Mouse (Mus musculus): ENCODE measurements at regions not wholly inside any gene's neighbourhood (a gene's known extent, or its start where the extent isn't known, plus 50 kb on each side); places are given as distances from the start of the nearest gene placed in this dataset.

DNA sequence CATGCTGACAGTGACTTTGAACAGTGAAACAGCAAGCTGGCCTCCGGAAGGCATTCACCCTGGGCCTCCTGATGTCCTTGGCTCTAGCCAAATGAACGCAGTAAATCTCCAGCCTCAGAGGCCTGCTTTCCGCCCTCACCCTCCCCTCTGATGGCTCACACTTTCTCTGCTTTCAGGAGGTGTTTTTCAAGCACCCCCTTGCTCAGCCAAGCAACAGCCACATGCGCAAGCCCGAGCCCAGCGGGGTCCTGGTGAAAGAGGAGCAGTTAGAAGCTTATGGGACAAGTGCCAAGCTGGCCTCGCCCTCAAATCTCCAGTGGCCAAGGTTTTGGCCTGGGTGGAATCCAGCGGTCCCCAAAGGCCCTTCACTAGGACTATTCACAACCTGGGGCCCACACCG, 109.6 kb upstream of the Zbtb40 start:
- no peak for DNase-seq

- DNase-seq: no peak
Measured at GRCm38 (mm10) chr4:137156441-137157105, 108.0 kb upstream of the Zbtb40 start.

- DNase-seq: no peak
Measured at GRCm38 (mm10) chr4:137148756-137149155, 100.2 kb upstream of the Zbtb40 start.

- no peak for DNase-seq
Measured at GRCm38 (mm10) chr4:137147795-137148194, 99.2 kb upstream of the Zbtb40 start.

DNA sequence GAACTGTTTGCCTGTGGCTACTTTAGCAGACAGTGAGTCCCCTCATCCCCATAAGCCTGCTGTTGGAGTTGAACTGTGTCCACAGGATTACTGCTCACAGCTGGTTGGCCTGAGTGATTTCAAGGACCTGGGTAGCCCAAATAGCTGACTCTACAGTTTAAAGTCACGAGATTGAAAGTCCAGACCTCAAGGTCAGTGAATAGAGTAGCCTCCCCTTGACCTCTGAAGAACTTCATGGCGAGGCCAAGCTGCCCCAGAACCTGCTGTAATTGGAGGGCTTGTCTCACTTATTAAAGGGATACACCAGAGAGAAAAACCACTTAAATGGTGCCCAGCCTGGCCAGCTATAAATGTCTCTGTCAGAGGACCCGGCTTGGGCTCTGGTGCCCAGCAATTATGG, 97.7 kb upstream of the Zbtb40 start:
- no peak for DNase-seq

GRCm38 (mm10) chr4:137142316-137142715, 93.7 kb upstream of the Zbtb40 start:
- DNase-seq: peak; percentile 37

GRCm38 (mm10) chr4:137139051-137139705, 90.6 kb upstream of the Zbtb40 start:
- peak; percentile 70 for DNase-seq

GRCm38 (mm10) chr4:137138127-137138526, 89.5 kb upstream of the Zbtb40 start:
- DNase-seq: peak; percentile 53

DNA sequence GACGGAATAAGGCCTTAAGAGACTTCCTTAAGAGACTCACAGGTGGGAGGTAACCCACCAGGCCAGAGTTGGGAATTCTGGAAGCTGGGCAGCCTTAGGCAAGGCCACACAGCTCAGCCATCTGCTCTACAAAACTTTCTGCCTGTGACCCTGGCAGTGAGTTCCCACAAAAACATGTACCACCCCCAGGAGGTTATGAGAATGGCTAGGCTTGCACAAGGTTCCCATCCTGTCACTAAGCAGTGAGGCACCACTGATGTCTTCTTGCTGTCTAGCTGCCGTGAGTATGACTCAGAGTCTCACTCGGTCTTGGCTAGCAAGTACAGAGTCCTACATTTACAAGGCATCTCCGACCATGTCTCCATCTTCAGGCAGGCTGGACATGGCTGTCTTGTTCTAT, 87.7 kb upstream of the Zbtb40 start:
- DNase-seq: no peak

GRCm38 (mm10) chr4:137135792-137136191, 87.2 kb upstream of the Zbtb40 start:
- DNase-seq: peak; percentile 87

DNA sequence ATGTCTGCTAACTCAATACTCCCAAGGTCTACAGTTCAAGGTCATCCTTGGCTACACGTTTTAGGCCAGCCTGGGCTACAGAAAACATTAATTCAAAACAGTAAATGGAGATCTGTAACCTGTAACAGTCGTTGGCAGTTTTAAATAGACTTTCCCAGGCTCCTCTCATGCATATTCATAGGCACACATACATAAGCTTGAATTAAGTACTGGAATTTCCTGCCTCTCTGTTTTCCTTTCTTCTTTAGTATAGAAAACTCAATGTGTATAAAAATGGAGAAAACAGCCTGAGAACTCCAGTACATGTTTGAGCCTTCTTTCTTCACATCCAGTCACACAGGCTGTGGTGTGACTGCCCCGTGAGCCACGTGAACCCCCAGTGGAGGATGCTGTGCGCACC, 86.0 kb upstream of the Zbtb40 start:
- DNase-seq: no peak

GRCm38 (mm10) chr4:137133789-137134188, 85.2 kb upstream of the Zbtb40 start:
- peak; percentile 67 for DNase-seq

GRCm38 (mm10) chr4:137130619-137131212, 82.1 kb upstream of the Zbtb40 start:
- peak; percentile 53 for DNase-seq

DNA sequence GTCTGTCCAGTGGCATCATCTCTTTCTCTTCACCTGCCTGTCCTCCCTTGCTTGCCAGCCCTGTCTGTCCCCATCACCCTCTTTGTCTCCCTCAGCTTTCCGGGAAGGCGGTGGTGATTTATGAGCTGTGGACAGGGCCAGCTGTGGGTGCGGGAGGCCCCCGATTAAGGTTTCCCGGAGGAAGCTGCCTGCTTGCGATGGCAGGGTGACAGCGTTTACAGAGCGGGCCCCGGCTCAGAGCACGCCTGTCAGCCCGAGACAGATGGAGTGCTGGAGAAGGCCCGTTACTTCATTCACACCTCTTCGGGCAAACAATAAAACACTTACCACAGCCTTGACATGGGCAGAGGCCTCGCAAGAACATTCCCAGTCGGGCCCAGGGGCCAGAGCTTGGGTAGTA, 79.6 kb upstream of the Zbtb40 start:
- peak; percentile 56 for DNase-seq

DNA sequence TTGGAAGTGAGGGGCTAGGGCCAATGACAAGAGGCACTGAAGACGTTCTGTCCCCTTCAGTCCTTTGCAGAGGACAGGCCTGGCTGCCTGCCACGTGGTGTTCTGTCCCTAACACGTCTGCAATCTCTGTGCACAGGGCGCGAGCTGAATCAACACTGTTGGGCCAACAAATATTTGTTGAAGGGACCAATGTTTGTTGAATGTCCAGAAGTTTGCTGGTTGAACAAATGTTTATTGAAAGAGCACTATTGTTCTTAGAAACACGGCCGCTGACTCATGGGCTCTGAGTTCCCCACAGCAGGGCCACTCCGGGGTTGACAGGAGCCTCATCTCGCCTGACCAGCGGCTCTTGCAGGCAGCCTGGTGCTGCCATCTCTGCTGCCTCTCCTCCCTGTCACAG, 73.1 kb upstream of the Zbtb40 start:
- no peak for DNase-seq

DNA sequence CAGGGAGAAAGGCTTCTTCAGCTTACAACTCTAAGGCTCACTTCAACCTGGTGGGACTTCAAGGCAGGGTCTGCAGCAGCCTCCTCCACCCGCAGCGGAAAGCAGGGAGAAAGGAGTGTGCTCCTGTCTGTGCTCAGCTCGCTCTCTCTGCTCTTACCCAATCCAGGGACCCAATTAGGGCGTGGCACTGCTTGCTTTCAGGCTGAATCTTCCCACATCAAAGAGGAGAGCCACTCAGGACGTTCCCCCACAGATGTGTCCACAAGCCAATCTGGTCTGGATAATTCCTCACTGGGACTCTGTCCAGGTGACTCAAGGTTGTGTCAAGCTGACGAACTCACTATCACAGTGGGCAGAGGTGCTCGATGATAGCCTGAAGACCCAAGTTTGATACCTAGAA, 72.0 kb upstream of the Zbtb40 start:
- no peak for DNase-seq

DNA sequence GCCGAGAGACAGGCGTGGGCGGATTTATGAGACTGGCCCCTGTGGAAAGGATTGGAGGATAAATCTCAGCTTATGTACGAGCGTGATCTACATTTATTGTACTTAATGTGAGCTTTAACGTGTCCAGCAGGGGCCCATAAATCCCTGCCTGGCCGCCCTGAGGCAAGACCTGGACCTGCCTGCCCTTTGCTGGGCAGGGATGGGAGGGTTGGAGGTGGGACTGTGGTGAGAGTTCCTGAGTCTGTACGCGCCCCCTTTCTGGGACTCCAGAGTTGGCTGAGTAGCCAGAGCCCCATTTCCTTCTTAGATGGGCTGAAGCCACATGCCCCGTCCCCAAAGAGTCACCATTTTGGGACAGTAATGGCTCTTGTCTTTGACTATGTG, 69.7 kb upstream of the Zbtb40 start:
- DNase-seq: no peak

DNA sequence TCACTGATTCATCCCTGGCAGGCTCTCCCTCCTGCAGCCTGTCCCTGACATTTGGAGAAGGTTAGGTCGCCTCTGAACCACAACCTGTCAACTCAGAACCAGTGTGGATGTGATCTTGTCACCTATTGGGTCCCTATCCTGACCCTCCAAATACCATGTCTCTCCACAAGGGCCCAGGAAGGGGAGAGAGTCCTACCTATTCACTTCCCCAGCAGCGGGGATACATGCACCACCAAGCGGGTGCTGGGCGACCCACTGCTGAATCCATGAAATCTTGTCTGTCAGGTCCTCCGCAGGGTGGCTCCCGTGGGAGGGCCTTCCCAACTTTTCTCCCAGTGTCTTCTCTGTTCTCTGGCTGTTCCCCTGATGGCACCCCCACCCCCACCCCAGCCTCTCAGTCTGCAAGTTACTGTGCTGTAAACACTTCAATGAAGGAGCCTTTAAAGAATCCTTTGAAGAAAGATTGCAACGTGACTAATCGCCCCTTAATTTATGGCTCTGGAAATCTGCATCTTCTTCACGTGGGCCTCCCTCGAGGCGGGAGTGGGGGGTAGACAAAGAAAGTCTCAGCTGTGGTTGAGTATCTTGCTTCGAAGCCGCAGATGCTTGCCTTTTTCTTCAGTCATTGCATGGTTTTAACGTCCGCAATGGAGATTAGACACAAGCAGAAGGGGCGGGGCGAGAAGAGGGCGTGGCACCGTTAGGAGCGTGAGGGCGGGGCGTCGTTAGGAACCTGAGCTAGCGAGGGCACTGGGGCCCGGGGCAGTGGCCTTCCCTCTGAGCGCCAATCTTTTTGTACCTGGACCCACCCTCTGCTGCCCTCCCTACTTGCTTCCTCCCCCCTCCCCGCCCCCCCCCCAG, 69.1 kb upstream of the Zbtb40 start:
- DNase-seq: peak; percentile 90

GRCm38 (mm10) chr4:137115062-137115461, 66.5 kb upstream of the Zbtb40 start:
- DNase-seq: no peak

DNA sequence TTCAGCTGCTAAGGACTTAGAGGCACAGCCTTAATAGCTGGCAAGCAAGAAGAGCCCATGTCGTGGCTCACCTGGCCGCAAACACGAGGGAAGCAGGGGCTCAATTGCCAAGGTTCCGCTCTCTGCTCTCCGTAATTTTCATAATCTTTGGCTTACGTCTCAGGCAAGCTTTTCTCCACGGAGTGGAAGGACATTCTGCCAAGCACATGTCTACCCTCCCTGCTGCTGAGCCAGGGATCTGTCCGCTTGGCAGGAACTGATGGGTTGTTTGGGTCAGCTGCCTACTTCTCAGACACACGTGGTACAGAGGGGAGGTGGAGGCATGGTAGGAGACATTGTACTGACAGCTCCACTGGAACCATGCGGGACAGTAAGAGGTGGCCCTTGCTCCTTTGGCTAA, 61.7 kb upstream of the Zbtb40 start:
- DNase-seq: no peak

DNA sequence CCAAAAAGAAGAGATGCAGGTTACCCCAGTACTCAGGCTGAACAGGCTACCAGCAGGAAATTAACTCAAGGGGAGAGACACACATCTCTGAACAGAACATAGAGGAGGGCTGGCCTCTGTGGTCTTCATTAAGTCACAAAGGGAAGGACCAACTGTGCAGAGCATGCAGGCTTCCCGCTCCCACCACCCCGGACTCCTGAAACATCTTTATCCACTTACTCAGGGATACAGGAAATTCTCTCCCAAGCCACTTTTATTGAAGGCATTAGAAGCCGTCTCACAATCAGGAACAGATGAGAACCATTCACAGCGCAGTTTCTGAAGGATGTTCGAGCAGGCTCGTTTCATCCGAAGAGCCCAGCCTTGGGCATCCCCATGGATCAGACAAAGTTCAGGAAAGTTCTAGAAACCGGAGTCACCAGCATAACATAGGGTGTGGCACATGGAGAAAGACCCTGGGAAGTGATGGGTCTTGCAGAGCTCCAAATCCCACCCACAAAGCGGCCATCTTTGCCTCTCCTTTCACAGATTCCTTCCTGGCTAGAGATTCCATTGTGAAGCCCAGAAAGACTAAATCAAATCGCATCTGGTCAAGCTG, 55.9 kb upstream of the Zbtb40 start:
- DNase-seq: no peak

- no peak for DNase-seq
Measured at GRCm38 (mm10) chr4:137101169-137101568, 52.6 kb upstream of the Zbtb40 start.

GRCm38 (mm10) chr4:137100756-137101155, 52.2 kb upstream of the Zbtb40 start:
- DNase-seq: no peak

Measured in kidney, postnatal 10 days (tissue).